Mouse (Mus musculus): Measurements from ENCODE around the gene Gm4763. TPM values are rescaled to one million over a fixed set of nuclear protein-coding genes. Genes with fewer than 3 reads are reported as not detected.
"Not testable (repeated sequence)": the region's sequence is repeated elsewhere in the genome, so short reads cannot be mapped to it uniquely, and the experiment has no call there.

The Gm4763 gene
- polyA plus RNA-seq, 1 experiment = not detected

DNA sequence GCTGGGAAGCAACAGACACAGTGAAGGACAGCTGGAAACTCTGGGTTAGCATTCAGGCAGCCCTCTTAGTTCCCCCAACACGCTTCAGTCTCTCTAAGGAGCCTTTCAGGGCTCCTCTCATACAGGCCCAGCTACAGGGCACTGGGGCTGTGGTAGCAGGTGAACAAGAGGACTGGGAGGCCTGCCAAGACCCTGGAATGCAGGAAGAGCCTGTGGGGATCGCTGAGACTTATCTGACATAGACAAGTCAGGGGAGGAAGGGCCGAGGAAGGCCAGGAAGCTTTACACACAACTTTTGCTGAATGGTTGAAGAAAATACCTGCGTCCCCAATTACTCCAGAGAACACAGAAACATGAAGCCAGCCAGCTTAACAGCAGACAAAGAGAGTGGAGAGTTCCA lies 24.0 kb upstream of the Gm4763 start:
- H3K4me3 ChIP-seq (ENCODE audit: insufficient read depth, low read length) = no peak overlapping the region
- no peaks in the 10 kb centered on the region for H3K4me1 ChIP-seq (ENCODE audit: control insufficient read depth, insufficient read depth, low read length)
- TF ChIP-seq POLR2A (IDR thresholded peaks at IDR 0.05; ENCODE audit: extremely low read depth, insufficient read depth, low read length) (no peak), CTCF (IDR thresholded peaks at IDR 0.05; ENCODE audit: extremely low read depth, insufficient read depth, low read length) (no peak)
- no peak overlapping the region for H3K27ac ChIP-seq (ENCODE audit: insufficient read depth, low read length)

DNA sequence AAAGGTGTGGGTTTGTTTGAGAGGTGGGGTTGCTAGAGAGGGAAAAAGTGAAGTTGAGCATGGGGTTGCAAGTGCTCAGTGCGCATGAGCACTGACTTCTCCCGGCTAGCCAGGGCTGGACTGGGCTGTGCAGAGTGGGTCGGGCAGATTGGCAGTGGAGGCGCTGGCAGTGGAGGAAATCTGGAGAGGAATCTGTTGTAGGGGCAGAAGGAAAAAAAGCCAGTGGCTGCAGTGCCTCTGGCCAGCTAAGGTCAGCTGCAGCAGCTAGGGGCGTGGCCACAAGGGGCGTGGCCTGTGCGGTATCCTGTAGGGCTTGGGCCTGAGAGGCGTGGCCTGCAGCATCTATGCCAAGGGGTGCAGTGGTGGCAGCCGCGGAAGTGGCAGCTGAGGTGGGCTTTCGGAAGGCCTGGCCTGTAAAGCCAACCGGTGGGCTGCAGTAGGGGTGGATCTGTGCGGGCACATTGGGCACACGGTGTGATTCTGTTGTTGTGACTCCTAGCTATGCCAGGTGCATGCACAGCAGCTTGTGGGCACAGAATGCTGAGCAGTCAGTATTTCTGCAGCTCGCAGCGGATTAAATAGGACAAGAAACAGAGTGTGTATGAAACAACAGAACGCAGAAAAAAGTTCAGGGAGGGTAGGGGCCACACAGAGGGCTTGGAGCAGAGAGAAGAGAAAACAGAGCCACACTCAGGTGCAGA lies 9.4 kb upstream of the Gm4763 start:
- H3K4me1 ChIP-seq (ENCODE audit: control insufficient read depth, insufficient read depth, low read length) = no peaks in the 10 kb centered on the region
- no peak overlapping the region for H3K27ac ChIP-seq (ENCODE audit: insufficient read depth, low read length)
- H3K4me3 ChIP-seq (ENCODE audit: insufficient read depth, low read length) = no peak overlapping the region
- TF ChIP-seq CTCF (IDR thresholded peaks at IDR 0.05; ENCODE audit: extremely low read depth, insufficient read depth, low read length) (no peak), POLR2A (IDR thresholded peaks at IDR 0.05; ENCODE audit: extremely low read depth, insufficient read depth, low read length) (no peak)

DNA sequence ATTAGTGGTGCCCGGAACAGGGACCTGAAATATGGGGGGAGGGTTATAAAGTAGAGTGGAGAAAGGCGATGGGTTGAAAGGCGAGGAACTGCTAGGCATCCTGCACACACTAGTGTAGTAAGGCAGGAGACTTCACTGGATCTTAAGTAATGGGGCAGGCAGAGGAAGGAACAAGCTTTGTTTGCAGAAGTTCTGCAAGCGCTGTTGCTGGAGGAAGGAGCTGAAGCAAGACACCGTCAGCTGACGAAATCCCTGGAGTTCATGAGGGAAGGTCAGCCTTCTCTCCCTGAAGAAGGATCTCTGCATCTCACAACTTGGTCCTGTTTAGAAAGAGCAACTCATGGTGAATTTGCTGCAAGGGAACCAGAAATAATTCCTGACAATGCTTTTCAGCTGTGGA lies 11.7 kb downstream of the Gm4763 start:
- Histone ChIP-seq H3K4me1 (ENCODE audit: control insufficient read depth, insufficient read depth, low read length) (peaks cover 4% of the 10 kb centered on the region; the same call in 1 of the 2 replicates), H3K27ac (ENCODE audit: insufficient read depth, low read length) (no peak overlapping the region)
- no peak for TF ChIP-seq POLR2A (IDR thresholded peaks at IDR 0.05; ENCODE audit: extremely low read depth, insufficient read depth, low read length)
- no peak for TF ChIP-seq CTCF (IDR thresholded peaks at IDR 0.05; ENCODE audit: extremely low read depth, insufficient read depth, low read length)

GRCm38 (mm10) chr7:24708832-24709292 lies 17.8 kb downstream of the Gm4763 start, which contains the start of gene BC049730:
TSS of gene BC049730 (plus strand) at chr7:24709242.
- Histone ChIP-seq H3K27ac (ENCODE audit: insufficient read depth, low read length) (no peak within 1 kb of the TSS), H3K4me3 (ENCODE audit: insufficient read depth, low read length) (no peak within 1 kb of the TSS), H3K4me1 (ENCODE audit: control insufficient read depth, insufficient read depth, low read length) (no peaks in the 10 kb centered on the region)
- TF ChIP-seq POLR2A (IDR thresholded peaks at IDR 0.05; ENCODE audit: extremely low read depth, insufficient read depth, low read length) = no peak
- TF ChIP-seq CTCF (IDR thresholded peaks at IDR 0.05; ENCODE audit: extremely low read depth, insufficient read depth, low read length) = no peak

More for the DNA sequence above, 11.7 kb downstream of the Gm4763 start:
- no peak overlapping the region for H3K4me3 ChIP-seq (ENCODE audit: insufficient read depth, low read length)

DNA sequence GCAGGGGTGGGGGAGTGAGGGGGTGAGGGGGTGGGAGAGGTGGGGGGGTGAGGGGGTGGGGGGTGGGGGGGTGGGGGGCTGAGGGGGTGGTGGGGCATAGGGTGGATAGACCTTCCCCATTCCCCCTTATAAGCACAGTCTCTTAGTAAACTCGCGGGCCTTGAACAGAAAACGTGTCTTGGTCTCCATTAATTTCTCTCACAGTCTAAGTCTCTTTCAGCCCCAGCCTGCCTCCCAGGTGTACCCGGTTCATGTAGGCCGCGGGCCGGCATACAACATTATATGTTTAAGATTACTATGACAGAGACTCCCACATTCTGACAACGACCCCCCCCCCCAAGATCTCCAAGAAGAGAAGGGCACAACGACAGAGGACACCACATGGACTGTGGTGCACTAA lies 23.9 kb downstream of the Gm4763 start:
- not testable (repeated sequence) for H3K4me1 ChIP-seq (ENCODE audit: control insufficient read depth, insufficient read depth, low read length); H3K27ac ChIP-seq (ENCODE audit: insufficient read depth, low read length); H3K4me3 ChIP-seq (ENCODE audit: insufficient read depth, low read length)

DNA sequence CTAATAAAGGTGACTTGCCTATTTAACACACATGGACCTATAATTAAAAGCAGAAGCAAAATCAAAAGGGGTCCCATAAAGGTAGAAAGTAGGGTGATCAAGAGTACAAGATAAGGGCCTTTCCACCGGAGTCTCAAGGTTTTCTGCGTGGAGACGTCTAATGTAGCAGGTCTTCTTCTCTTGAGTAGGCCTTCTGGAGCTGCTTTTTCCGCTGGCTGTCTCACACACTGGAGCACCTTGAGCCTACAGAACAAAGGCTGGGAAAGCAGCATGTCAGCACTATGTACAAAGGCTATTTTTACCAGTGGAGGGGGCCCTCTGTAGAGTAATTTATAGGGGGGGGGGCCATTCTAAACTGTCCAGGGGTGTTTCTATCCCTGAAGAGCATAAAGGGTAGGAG lies 28.8 kb downstream of the Gm4763 start:
- not testable (repeated sequence) for H3K4me1 ChIP-seq (ENCODE audit: control insufficient read depth, insufficient read depth, low read length); H3K27ac ChIP-seq (ENCODE audit: insufficient read depth, low read length); H3K4me3 ChIP-seq (ENCODE audit: insufficient read depth, low read length)

GRCm38 (mm10) chr7:24692693-24693092 lies 34.0 kb downstream of the Gm4763 start:
- not testable (repeated sequence) for H3K27ac ChIP-seq (ENCODE audit: insufficient read depth, low read length); H3K4me1 ChIP-seq (ENCODE audit: control insufficient read depth, insufficient read depth, low read length); H3K4me3 ChIP-seq (ENCODE audit: insufficient read depth, low read length)

- not testable (repeated sequence) for H3K4me1 ChIP-seq (ENCODE audit: control insufficient read depth, insufficient read depth, low read length); H3K4me3 ChIP-seq (ENCODE audit: insufficient read depth, low read length); H3K27ac ChIP-seq (ENCODE audit: insufficient read depth, low read length)
Measured at GRCm38 (mm10) chr7:24687519-24687918, 39.2 kb downstream of the Gm4763 start.

DNA sequence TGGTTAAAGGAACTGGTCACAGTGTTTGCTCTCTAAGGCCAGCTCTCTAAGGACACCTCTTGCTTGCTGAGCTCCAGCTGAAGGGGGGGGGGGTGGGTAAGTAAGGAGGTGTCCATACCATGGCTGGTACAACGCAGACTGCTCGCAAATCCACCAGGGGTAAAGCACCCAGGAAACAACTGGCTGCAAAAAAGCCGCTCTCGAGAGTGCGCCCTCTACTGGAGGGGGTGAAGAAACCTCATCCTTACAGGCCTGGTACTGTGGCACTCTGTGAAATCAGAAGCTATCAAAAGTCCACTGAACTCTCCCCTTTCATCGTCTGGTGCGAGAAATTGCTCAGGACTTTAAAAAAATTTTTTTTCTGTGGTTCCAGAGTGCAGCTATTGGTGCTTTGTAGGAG lies 42.6 kb downstream of the Gm4763 start:
- H3K4me3 ChIP-seq (ENCODE audit: insufficient read depth, low read length); H3K27ac ChIP-seq (ENCODE audit: insufficient read depth, low read length); H3K4me1 ChIP-seq (ENCODE audit: control insufficient read depth, insufficient read depth, low read length): not testable (repeated sequence)

DNA sequence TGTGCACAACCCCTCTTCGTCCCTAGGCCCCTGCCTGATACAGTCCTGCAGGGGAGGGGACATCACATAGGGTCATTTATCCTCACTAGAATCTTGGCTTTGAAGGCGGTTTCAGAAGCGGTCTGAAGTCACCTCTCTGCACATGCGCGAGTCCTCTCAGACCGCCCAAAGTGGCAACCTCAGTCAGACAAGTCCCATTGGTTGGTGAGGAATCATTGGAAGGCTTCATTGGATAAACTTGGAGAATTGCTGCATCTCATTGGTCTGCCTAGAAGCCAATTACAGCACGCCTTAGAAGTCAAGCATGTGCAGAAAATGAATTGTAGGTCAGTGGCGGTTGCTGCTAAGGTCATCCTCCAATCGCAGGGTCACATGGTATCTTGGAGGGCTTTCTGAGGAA lies 50.1 kb downstream of the Gm4763 start, which contains the start of gene Tex101:
Tex101 (minus strand) TSS at position 101 of the 400 bp plus-strand sequence.
- no peak within 1 kb of the TSS for H3K27ac ChIP-seq (ENCODE audit: insufficient read depth, low read length)
- H3K4me1 ChIP-seq (ENCODE audit: control insufficient read depth, insufficient read depth, low read length) = no peaks in the 10 kb centered on the region
- TF ChIP-seq POLR2A (IDR thresholded peaks at IDR 0.05; ENCODE audit: extremely low read depth, insufficient read depth, low read length) (no peak), CTCF (IDR thresholded peaks at IDR 0.05; ENCODE audit: extremely low read depth, insufficient read depth, low read length) (no peak)
- no peak within 1 kb of the TSS for H3K4me3 ChIP-seq (ENCODE audit: insufficient read depth, low read length)

DNA sequence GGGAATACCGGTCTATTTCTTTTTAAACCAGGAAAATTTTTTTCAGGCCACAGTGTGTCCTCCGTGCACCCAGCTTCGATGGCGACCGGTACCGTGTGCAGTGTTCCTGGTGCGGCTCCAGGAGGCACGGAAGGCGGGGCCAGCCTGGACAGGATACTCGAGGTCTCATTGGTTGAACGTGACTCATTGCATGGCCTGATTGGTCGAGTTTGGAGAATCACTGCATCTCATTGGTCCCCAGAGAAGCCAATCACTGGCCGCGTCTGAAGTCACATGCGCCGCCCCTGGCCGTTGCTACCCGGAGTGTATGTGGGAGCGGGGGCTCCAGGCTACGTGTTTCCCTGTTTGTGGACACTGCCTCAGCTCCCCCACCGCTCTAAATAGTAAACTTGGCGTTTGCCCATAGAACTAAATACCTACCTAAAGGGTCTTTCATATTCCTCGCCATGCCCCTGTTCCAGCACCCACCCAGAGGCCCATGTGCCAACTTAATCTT lies 54.7 kb downstream of the Gm4763 start:
- H3K4me1 ChIP-seq (ENCODE audit: control insufficient read depth, insufficient read depth, low read length) = no peaks in the 10 kb centered on the region
- H3K27ac ChIP-seq (ENCODE audit: insufficient read depth, low read length) = no peak overlapping the region
- no peak overlapping the region for H3K4me3 ChIP-seq (ENCODE audit: insufficient read depth, low read length)
- no peak for TF ChIP-seq CTCF (IDR thresholded peaks at IDR 0.05; ENCODE audit: extremely low read depth, insufficient read depth, low read length)
- TF ChIP-seq POLR2A (IDR thresholded peaks at IDR 0.05; ENCODE audit: extremely low read depth, insufficient read depth, low read length) = no peak

Other genes starting within 250 kb of the Gm4763 start
- gene Cadm4, start 244.9 kb downstream of the Gm4763 start, polyA plus RNA-seq (2012; rRNA removed) = 234 and 237 TPM in 2 replicates
- 71.7 and 73.4 TPM in 2 replicates for gene Zfp428, start 219.9 kb downstream of the Gm4763 start, polyA plus RNA-seq (2012; rRNA removed)
- not detected in 2 replicates for gene AC161166.1, start 214.5 kb downstream of the Gm4763 start, polyA plus RNA-seq (2012; rRNA removed)
- gene Irgq, start 196.2 kb downstream of the Gm4763 start, polyA plus RNA-seq (2012; rRNA removed) = 52.9 and 53.9 TPM in 2 replicates
- 0.33 TPM in 1 of 2 replicates, not detected in the other for gene Pinlyp, start 180.8 kb downstream of the Gm4763 start, polyA plus RNA-seq (2012; rRNA removed)
- 41.6 and 46.2 TPM in 2 replicates for gene Xrcc1, start 180.6 kb downstream of the Gm4763 start, polyA plus RNA-seq (2012; rRNA removed)
- gene Ethe1, start 139.4 kb downstream of the Gm4763 start, polyA plus RNA-seq (2012; rRNA removed) = 18.4 and 19.4 TPM in 2 replicates
- gene Zfp575, start 139.3 kb downstream of the Gm4763 start, polyA plus RNA-seq (2012; rRNA removed) = 7.3 and 7.4 TPM in 2 replicates
- gene Phldb3, start 116.1 kb downstream of the Gm4763 start, polyA plus RNA-seq (2012; rRNA removed) = 0.08 and 0.11 TPM in 2 replicates
- gene Lypd3, start 90.4 kb downstream of the Gm4763 start, polyA plus RNA-seq (2012; rRNA removed) = not detected in 2 replicates
- not detected in 2 replicates for gene Tex101, start 50.2 kb downstream of the Gm4763 start, polyA plus RNA-seq (2012; rRNA removed)
- gene BC049730, start 17.7 kb downstream of the Gm4763 start, polyA plus RNA-seq (2012; rRNA removed) = not detected in 2 replicates
- not detected in 2 replicates for gene Cd177, start 33.4 kb upstream of the Gm4763 start, polyA plus RNA-seq (2012; rRNA removed)
- gene Ceacam10, start 50.3 kb upstream of the Gm4763 start, polyA plus RNA-seq (2012; rRNA removed) = 0.19 TPM in 1 of 2 replicates, not detected in the other
- gene Gm9844, start 135.3 kb upstream of the Gm4763 start, polyA plus RNA-seq (2012; rRNA removed) = 10.5 and 13.5 TPM in 2 replicates
- not detected in 2 replicates for gene Lypd4, start 143.0 kb upstream of the Gm4763 start, polyA plus RNA-seq (2012; rRNA removed)
- gene Dmrtc2, start 143.1 kb upstream of the Gm4763 start, polyA plus RNA-seq (2012; rRNA removed) = not detected in 2 replicates
- 393 and 394 TPM in 2 replicates for gene Rps19, start 157.5 kb upstream of the Gm4763 start, polyA plus RNA-seq (2012; rRNA removed)
- 1.2 and 1.4 TPM in 2 replicates for gene Cd79a, start 170.5 kb upstream of the Gm4763 start, polyA plus RNA-seq (2012; rRNA removed)
- 133 and 163 TPM in 2 replicates for gene Arhgef1, start 176.0 kb upstream of the Gm4763 start, polyA plus RNA-seq (2012; rRNA removed)
- gene Gm4881, start 217.6 kb upstream of the Gm4763 start, polyA plus RNA-seq (2012; rRNA removed) = 0.15 TPM in 1 of 2 replicates, not detected in the other
- 396 and 421 TPM in 2 replicates for gene Rabac1, start 245.8 kb upstream of the Gm4763 start, polyA plus RNA-seq (2012; rRNA removed)

Data from cortical plate, adult 2 months (tissue).